Mouse (Mus musculus): ENCODE measurements around the gene Gm15085. TPM values are rescaled to one million over a fixed set of nuclear protein-coding genes. Genes with fewer than 3 reads are reported as not detected.
"Not testable (repeated sequence)": the region's sequence is repeated elsewhere in the genome, so short reads cannot be mapped to it uniquely, and the experiment has no call there.

Gene Gm15085
- not detected in 2 replicates for polyA plus RNA-seq (2012; rRNA removed)

GRCm38 (mm10) chrX:149447317-149447716, at the start of gene Gm15085:
TSS of gene Gm15085 (plus strand) at chrX:149447617.
- not testable (repeated sequence) for DNase-seq (ENCODE audit: low read depth)

Other genes with a start within 250 kb of the Gm15085 start
- gene Gm15093, start 175.2 kb upstream of the Gm15085 start, polyA plus RNA-seq (2012; rRNA removed), result not detected in 2 replicates
- gene Gm10439, start 147.0 kb downstream of the Gm15085 start, polyA plus RNA-seq (2012; rRNA removed), result not detected in 2 replicates

Data from brain, embryonic 14.5 days (tissue).